Mouse (Mus musculus): ENCODE measurements around the gene Cdc42se1. TPM values are rescaled to one million over a fixed set of nuclear protein-coding genes. Genes with fewer than 3 reads are reported as not detected.

Gene Cdc42se1
- polyA plus RNA-seq, 2 experiments = 24.9 to 40.9 TPM

GRCm38 (mm10) chr3:95186100-95186499 lies 42.4 kb upstream of the Cdc42se1 start:
- no peaks in the 10 kb centered on the region for H3K27me3 ChIP-seq (ENCODE audit: control insufficient read depth, insufficient read depth, low read length)
- peaks cover 59% of the 10 kb centered on the region for H3K36me3 ChIP-seq (replicated peaks; ENCODE audit: control insufficient read depth, insufficient read depth, low read depth)
- H3K4me2 ChIP-seq (ENCODE audit: low read depth) = no peak overlapping the region
- no peaks in the 10 kb centered on the region for H3K9me3 ChIP-seq (ENCODE audit: control insufficient read depth, low read length)
- 80% methylated on average over 2 of the region's 2 CpGs for WGBS (ENCODE audit: insufficient replicate concordance)
- H3K27ac ChIP-seq = no peak overlapping the region
- H3K4me1 ChIP-seq (replicated peaks; ENCODE audit: control insufficient read depth in 2 of 2, insufficient read depth in 2 of 2, low read length in 1 of 2) = no peaks in the 10 kb centered on the region
- no peak overlapping the region for H3K4me3 ChIP-seq (ENCODE audit: insufficient read depth in 1 of 2, low read depth in 2 of 2, low read length in 2 of 2)
- ATAC-seq (ENCODE audit: insufficient read depth) = no peak
- no peak for DNase-seq (ENCODE audit: low read depth in 3 of 3, low spot score in 3 of 3)
- no peak overlapping the region for H3K9ac ChIP-seq (replicated peaks)
- TF ChIP-seq CTCF (IDR thresholded peaks at IDR 0.05; ENCODE audit: low read depth) = no peak
- no peak for TF ChIP-seq EP300 (IDR thresholded peaks at IDR 0.05; ENCODE audit: low read depth)

- 86% methylated on average over 6 of the region's 6 CpGs for WGBS (ENCODE audit: insufficient replicate concordance)
- no peaks in the 10 kb centered on the region for H3K4me1 ChIP-seq (replicated peaks; ENCODE audit: control insufficient read depth in 2 of 2, insufficient read depth in 2 of 2, low read length in 1 of 2)
- H3K27ac ChIP-seq = no peak overlapping the region
- TF ChIP-seq CTCF (IDR thresholded peaks at IDR 0.05; ENCODE audit: low read depth) (no peak), EP300 (IDR thresholded peaks at IDR 0.05; ENCODE audit: low read depth) (no peak)
- H3K36me3 ChIP-seq (replicated peaks; ENCODE audit: control insufficient read depth, insufficient read depth, low read depth) = peaks cover 59% of the 10 kb centered on the region
- no peaks in the 10 kb centered on the region for H3K9me3 ChIP-seq (ENCODE audit: control insufficient read depth, low read length)
- no peak overlapping the region for H3K4me2 ChIP-seq (ENCODE audit: low read depth)
- H3K27me3 ChIP-seq (ENCODE audit: control insufficient read depth, insufficient read depth, low read length) = no peaks in the 10 kb centered on the region
- H3K4me3 ChIP-seq (ENCODE audit: insufficient read depth in 1 of 2, low read depth in 2 of 2, low read length in 2 of 2) = no peak overlapping the region
- ATAC-seq (ENCODE audit: insufficient read depth) = no peak
- no peak overlapping the region for H3K9ac ChIP-seq (replicated peaks)
- DNase-seq (ENCODE audit: low read depth in 3 of 3, low spot score in 3 of 3) = no peak
Observed at GRCm38 (mm10) chr3:95186888-95187287, 41.6 kb upstream of the Cdc42se1 start.

GRCm38 (mm10) chr3:95194721-95195135 lies 33.8 kb upstream of the Cdc42se1 start:
- no peak overlapping the region for H3K9ac ChIP-seq (replicated peaks)

GRCm38 (mm10) chr3:95195772-95196171 lies 32.8 kb upstream of the Cdc42se1 start:
- ATAC-seq (ENCODE audit: insufficient read depth) = no peak
- no peaks in the 10 kb centered on the region for H3K9me3 ChIP-seq (ENCODE audit: control insufficient read depth, low read length)
- H3K27me3 ChIP-seq (ENCODE audit: control insufficient read depth, insufficient read depth, low read length) = no peaks in the 10 kb centered on the region
- H3K4me3 ChIP-seq (ENCODE audit: insufficient read depth in 1 of 2, low read depth in 2 of 2, low read length in 2 of 2) = no peak overlapping the region
- no peak overlapping the region for H3K27ac ChIP-seq
- H3K4me1 ChIP-seq (replicated peaks; ENCODE audit: control insufficient read depth in 2 of 2, insufficient read depth in 2 of 2, low read length in 1 of 2) = no peaks in the 10 kb centered on the region
- 71% methylated on average over 2 of the region's 2 CpGs for WGBS (ENCODE audit: insufficient replicate concordance)
- TF ChIP-seq CTCF (IDR thresholded peaks at IDR 0.05; ENCODE audit: low read depth) (no peak), EP300 (IDR thresholded peaks at IDR 0.05; ENCODE audit: low read depth) (no peak)
- H3K4me2 ChIP-seq (ENCODE audit: low read depth) = no peak overlapping the region
- DNase-seq (ENCODE audit: low read depth in 3 of 3, low spot score in 3 of 3) = no peak
- no peak overlapping the region for H3K9ac ChIP-seq (replicated peaks)
- H3K36me3 ChIP-seq (replicated peaks; ENCODE audit: control insufficient read depth, insufficient read depth, low read depth) = peaks cover 68% of the 10 kb centered on the region

More at GRCm38 (mm10) chr3:95194721-95195135, 33.8 kb upstream of the Cdc42se1 start:
- Histone ChIP-seq H3K9me3 (ENCODE audit: control insufficient read depth, low read length) (no peaks in the 10 kb centered on the region), H3K27ac (no peak overlapping the region), H3K4me3 (ENCODE audit: insufficient read depth in 1 of 2, low read depth in 2 of 2, low read length in 2 of 2) (no peak overlapping the region), H3K36me3 (replicated peaks; ENCODE audit: control insufficient read depth, insufficient read depth, low read depth) (peaks cover 67% of the 10 kb centered on the region), H3K4me2 (ENCODE audit: low read depth) (no peak overlapping the region), H3K4me1 (replicated peaks; ENCODE audit: control insufficient read depth in 2 of 2, insufficient read depth in 2 of 2, low read length in 1 of 2) (no peaks in the 10 kb centered on the region), H3K27me3 (ENCODE audit: control insufficient read depth, insufficient read depth, low read length) (no peaks in the 10 kb centered on the region)
- ATAC-seq (ENCODE audit: insufficient read depth) (no peak), DNase-seq (ENCODE audit: low read depth in 3 of 3, low spot score in 3 of 3) (no peak)
- TF ChIP-seq EP300 (IDR thresholded peaks at IDR 0.05; ENCODE audit: low read depth) = no peak
- no peak for TF ChIP-seq CTCF (IDR thresholded peaks at IDR 0.05; ENCODE audit: low read depth)
- WGBS (ENCODE audit: insufficient replicate concordance) = 84% methylated on average over 6 of the region's 6 CpGs

- Histone ChIP-seq H3K27me3 (ENCODE audit: control insufficient read depth, insufficient read depth, low read length) (no peaks in the 10 kb centered on the region), H3K27ac (no peak overlapping the region), H3K9me3 (ENCODE audit: control insufficient read depth, low read length) (no peaks in the 10 kb centered on the region), H3K36me3 (replicated peaks; ENCODE audit: control insufficient read depth, insufficient read depth, low read depth) (peaks cover 89% of the 10 kb centered on the region), H3K9ac (replicated peaks) (no peak overlapping the region), H3K4me3 (ENCODE audit: insufficient read depth in 1 of 2, low read depth in 2 of 2, low read length in 2 of 2) (no peak overlapping the region), H3K4me2 (ENCODE audit: low read depth) (no peak overlapping the region), H3K4me1 (replicated peaks; ENCODE audit: control insufficient read depth in 2 of 2, insufficient read depth in 2 of 2, low read length in 1 of 2) (no peaks in the 10 kb centered on the region)
- 65% methylated on average over 1 of the region's 1 CpGs for WGBS (ENCODE audit: insufficient replicate concordance)
- no peak for TF ChIP-seq CTCF (IDR thresholded peaks at IDR 0.05; ENCODE audit: low read depth)
- TF ChIP-seq EP300 (IDR thresholded peaks at IDR 0.05; ENCODE audit: low read depth) = no peak
- ATAC-seq (ENCODE audit: insufficient read depth) (no peak), DNase-seq (ENCODE audit: low read depth in 3 of 3, low spot score in 3 of 3) (no peak)
Observed at GRCm38 (mm10) chr3:95199101-95199500, 29.4 kb upstream of the Cdc42se1 start.

Measured in liver, embryonic 14.5 days (tissue).